Mouse (Mus musculus) liver, adult 2 months (tissue): ENCODE data around the gene Dgke. TPM values are rescaled to one million over a fixed set of nuclear protein-coding genes. Genes with fewer than 3 reads are reported as not detected.

Experiments used
- DNase-seq: peaks from one replicate; pipeline ENCODE4 v3.0.0-alpha.2; 2011; ENCODE audit warnings: low read depth, low spot score; ENCODE audit errors: extremely low read depth
- H3K27ac ChIP-seq: fragments of 200-500 bp; replicated peaks from 2 replicates; pipeline ENCODE4 v1.5.1; 2012; ENCODE audit warnings: low read depth, mild to moderate bottlenecking, control low read depth, inconsistent platforms, low read length; ENCODE audit not compliant: insufficient read depth
- H3K27me3 ChIP-seq: fragments of 200-500 bp; 2 replicates; pipeline ENCODE4 v1.6.1; 2012; ENCODE audit warnings: mild to moderate bottlenecking, moderate library complexity, low read length, inconsistent platforms; ENCODE audit not compliant: control insufficient read depth, insufficient read depth
- H3K36me3 ChIP-seq: fragments of 200-500 bp; 2 replicates; pipeline ENCODE4 v1.6.1; 2012; ENCODE audit warnings: low read length, inconsistent platforms; ENCODE audit not compliant: control insufficient read depth, insufficient read depth
- H3K4me1 ChIP-seq: fragments of 200-500 bp; 2 replicates; pipeline ENCODE4 v1.6.1; 2011; ENCODE audit warnings: low read length; ENCODE audit not compliant: control insufficient read depth, insufficient read depth
- H3K4me3 ChIP-seq: fragments of 200-500 bp; 2 replicates; pipeline ENCODE4 v1.5.1; 2011; ENCODE audit warnings: low read depth, mild to moderate bottlenecking, control low read depth, low read length, moderate library complexity; ENCODE audit not compliant: insufficient read depth
- H3K79me2 ChIP-seq: fragments of 200-500 bp; 2 replicates; pipeline ENCODE4 v1.6.1; 2012; ENCODE audit warnings: inconsistent platforms, mild to moderate bottlenecking, low read length, moderate library complexity; ENCODE audit not compliant: control insufficient read depth, insufficient read depth
- H3K9ac ChIP-seq: fragments of 200-500 bp; 2 replicates; pipeline ENCODE4 v1.6.1; 2012; ENCODE audit warnings: low read depth, mild to moderate bottlenecking, control low read depth, inconsistent platforms, low read length
- CTCF ChIP-seq: fragments of 200-500 bp; IDR thresholded peaks from 2 replicates; pipeline ENCODE4 v1.5.1; 2011; ENCODE audit warnings: low read depth, low read length, control low read depth
- POLR2A ChIP-seq: fragments of 200-500 bp; IDR thresholded peaks from 2 replicates; pipeline ENCODE4 v1.6.1; 2011; ENCODE audit warnings: low read length, control low read depth; ENCODE audit not compliant: insufficient read depth; ENCODE audit errors: extremely low read depth
- WGBS: fragments of 180-500 bp; shearing (Covaris S2); methylation state at CpG from one replicate; pipeline ENCODE4 v1.1.7; 2018; 5-methylcytosine and 5-hydroxymethylcytosine counted together
- polyA plus RNA-seq: library from polyadenylated mRNA; depleted of rRNA; stranded (reverse); fragments of >200 nt; gene quantifications from 2 replicates; pipeline ENCODE4 v1.2.3, GENCODE M21; 2012
- total RNA-seq: library from RNA; depleted of rRNA; stranded (reverse); fragments of >200 nt; gene quantifications from 2 replicates; pipeline ENCODE4 v1.2.3, GENCODE M21; 2014

The Dgke gene
- total and polyA plus RNA-seq, 2 experiments: 0.69 to 0.74 TPM

GRCm38 (mm10) chr11:89028871-89029405 is 37.7 kb downstream of the Dgke start:
- TF ChIP-seq POLR2A: no peak
- TF ChIP-seq CTCF: no peak

GRCm38 (mm10) chr11:89027955-89028361 is 38.7 kb downstream of the Dgke start:
- no peak overlapping the region for H3K4me3 ChIP-seq
- 71% methylated on average over 10 of the region's 10 CpGs for WGBS
- TF ChIP-seq POLR2A: no peak
- no peak for TF ChIP-seq CTCF
- H3K27me3 ChIP-seq: no peaks in the 10 kb centered on the region
- H3K79me2 ChIP-seq: no peaks in the 10 kb centered on the region
- no peak for DNase-seq
- no peaks in the 10 kb centered on the region for H3K36me3 ChIP-seq
- 0 out of 2 replicates have a peak overlapping the region, but pooled peaks have one; percentile 4 for H3K9ac ChIP-seq
- peak overlapping the region; percentile 67 for H3K27ac ChIP-seq
- H3K4me1 ChIP-seq: peaks cover 7% of the 10 kb centered on the region; the same call in 1 of the 2 replicates

More at GRCm38 (mm10) chr11:89028871-89029405, 37.7 kb downstream of the Dgke start:
- Histone ChIP-seq H3K79me2 (no peaks in the 10 kb centered on the region), H3K27me3 (no peaks in the 10 kb centered on the region), H3K27ac (peak overlapping the region; percentile 67; the same call in 1 of the 2 replicates), H3K36me3 (no peaks in the 10 kb centered on the region), H3K9ac (no peak overlapping the region), H3K4me1 (peaks cover 1% of the 10 kb centered on the region; the same call in 1 of the 2 replicates), H3K4me3 (no peak overlapping the region)
- DNase-seq: no peak
- WGBS: 66% methylated on average over 10 of the region's 10 CpGs

GRCm38 (mm10) chr11:89026117-89026516 is 40.5 kb downstream of the Dgke start:
- no peak for DNase-seq
- no peak overlapping the region for H3K4me3 ChIP-seq

GRCm38 (mm10) chr11:89025603-89026002 is 41.0 kb downstream of the Dgke start:
- Histone ChIP-seq H3K36me3 (0 out of 2 replicates have a peak, but pooled peaks cover under 1% of the 10 kb centered on the region), H3K4me3 (no peak overlapping the region), H3K27me3 (no peaks in the 10 kb centered on the region), H3K4me1 (peaks cover 10% of the 10 kb centered on the region), H3K9ac (no peak overlapping the region), H3K79me2 (no peaks in the 10 kb centered on the region), H3K27ac (no peak overlapping the region)
- TF ChIP-seq POLR2A: no peak
- no peak for TF ChIP-seq CTCF
- no peak for DNase-seq
- 83% methylated on average over 3 of the region's 3 CpGs for WGBS

More at GRCm38 (mm10) chr11:89026117-89026516, 40.5 kb downstream of the Dgke start:
- Histone ChIP-seq H3K27ac (no peak overlapping the region), H3K27me3 (no peaks in the 10 kb centered on the region), H3K79me2 (no peaks in the 10 kb centered on the region), H3K36me3 (no peaks in the 10 kb centered on the region), H3K9ac (no peak overlapping the region), H3K4me1 (peaks cover 10% of the 10 kb centered on the region)
- WGBS: 92% methylated on average over 3 of the region's 3 CpGs
- TF ChIP-seq POLR2A: no peak
- no peak for TF ChIP-seq CTCF

GRCm38 (mm10) chr11:89024181-89024881 is 42.3 kb downstream of the Dgke start:
- TF ChIP-seq CTCF (no peak), POLR2A (no peak)
- Histone ChIP-seq H3K9ac (peak overlapping the region; percentile 64), H3K27me3 (no peaks in the 10 kb centered on the region), H3K79me2 (no peaks in the 10 kb centered on the region), H3K36me3 (peaks cover 7% of the 10 kb centered on the region; the same call in 1 of the 2 replicates), H3K4me1 (peaks cover 14% of the 10 kb centered on the region), H3K27ac (peak overlapping the region; percentile 92), H3K4me3 (peak overlapping the region; percentile 29; the same call in 1 of the 2 replicates)
- peak; percentile 94 for DNase-seq
- WGBS: 2% methylated on average over 11 of the region's 11 CpGs
